Mouse (Mus musculus): ENCODE data around the gene Rgs16.

GRCm38 (mm10) chr1:153711544-153712262 is 28.4 kb upstream of the Rgs16 start:
- TF ChIP-seq CTCF (IDR thresholded peaks at IDR 0.05; ENCODE audit: low read depth) = no peak
- TF ChIP-seq EP300 (IDR thresholded peaks at IDR 0.05; ENCODE audit: low read depth) = no peak
